Mouse (Mus musculus) liver, embryonic 14 days (tissue): ENCODE results near the gene Gm4491. TPM values are rescaled to one million over a fixed set of nuclear protein-coding genes. Genes with fewer than 3 reads are reported as not detected.

Experiments used
- polyA plus RNA-seq: library from polyadenylated mRNA; depleted of rRNA; stranded (reverse); fragments of >200 nt; gene quantifications from 2 replicates; pipeline ENCODE4 v1.2.3, GENCODE M21; 2012; rRNA removed

Gene Gm4491
- polyA plus RNA-seq: not detected in 2 replicates

DNA sequence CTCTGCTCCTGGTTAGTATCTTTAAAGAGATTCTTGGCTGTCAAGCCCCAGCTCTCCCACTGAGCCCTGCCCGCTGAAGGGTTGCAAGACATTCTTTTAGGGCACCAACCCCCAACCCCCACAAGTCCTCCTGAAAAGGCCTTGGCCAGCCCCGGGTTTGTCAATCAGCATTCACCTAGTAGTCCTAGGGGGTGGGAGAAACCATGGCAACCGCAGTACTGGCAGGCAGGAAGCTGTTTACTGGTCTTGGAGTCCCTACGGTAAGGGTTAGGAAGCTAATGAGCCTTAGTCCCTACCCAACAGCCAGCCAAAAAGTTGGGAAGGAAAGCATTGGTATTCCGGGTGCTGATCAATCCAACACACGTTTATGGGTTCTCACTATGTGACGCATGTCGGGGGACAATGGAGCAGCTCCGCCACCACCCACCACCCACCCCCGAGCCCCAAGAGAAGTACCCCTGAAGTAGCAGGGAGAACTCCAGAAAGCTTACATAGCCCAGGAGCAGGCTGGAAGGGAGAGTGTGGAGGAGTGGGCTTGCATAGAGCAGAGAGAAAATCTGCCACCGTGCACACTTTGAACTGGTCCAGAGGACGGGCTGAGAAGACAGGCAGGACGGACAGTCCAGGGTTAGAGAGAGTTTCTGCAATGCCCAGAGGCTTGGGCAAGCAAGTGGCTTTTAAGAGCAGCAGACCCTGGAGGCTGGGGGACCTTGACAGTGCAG, at the start of gene Gm4491:
TSS of gene Gm4491 (minus strand) at position 61 of the 722 bp plus-strand sequence.

DNA sequence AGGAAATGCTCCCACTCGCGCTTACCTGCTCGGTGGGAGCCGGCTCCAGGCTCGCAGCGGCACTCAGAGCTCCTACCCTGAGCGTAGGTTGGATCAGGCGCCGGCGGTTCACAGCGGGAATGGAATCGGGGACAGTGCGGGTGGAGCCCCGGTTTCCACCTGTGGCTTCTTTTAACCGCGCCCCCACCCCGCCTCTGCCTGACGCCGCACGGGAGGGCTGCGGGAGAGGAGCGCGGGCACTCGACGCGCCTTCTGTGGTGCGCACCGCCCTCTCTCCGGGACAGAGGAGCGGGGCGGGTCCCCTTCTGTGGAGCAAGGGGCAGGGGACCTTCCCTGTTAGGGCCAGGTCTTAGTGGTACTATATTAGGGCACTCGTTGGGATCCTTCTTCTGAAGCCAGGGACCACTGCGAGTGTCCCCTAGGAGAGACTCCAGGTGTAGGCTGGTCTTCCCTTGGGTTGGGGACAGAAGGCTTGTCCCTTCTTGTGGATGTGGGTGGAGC, 17.5 kb upstream of the Gm4491 start, which contains the start of gene Gjb6:
TSS of gene Gjb6 (minus strand) at position 451 of the 501 bp plus-strand sequence.

DNA sequence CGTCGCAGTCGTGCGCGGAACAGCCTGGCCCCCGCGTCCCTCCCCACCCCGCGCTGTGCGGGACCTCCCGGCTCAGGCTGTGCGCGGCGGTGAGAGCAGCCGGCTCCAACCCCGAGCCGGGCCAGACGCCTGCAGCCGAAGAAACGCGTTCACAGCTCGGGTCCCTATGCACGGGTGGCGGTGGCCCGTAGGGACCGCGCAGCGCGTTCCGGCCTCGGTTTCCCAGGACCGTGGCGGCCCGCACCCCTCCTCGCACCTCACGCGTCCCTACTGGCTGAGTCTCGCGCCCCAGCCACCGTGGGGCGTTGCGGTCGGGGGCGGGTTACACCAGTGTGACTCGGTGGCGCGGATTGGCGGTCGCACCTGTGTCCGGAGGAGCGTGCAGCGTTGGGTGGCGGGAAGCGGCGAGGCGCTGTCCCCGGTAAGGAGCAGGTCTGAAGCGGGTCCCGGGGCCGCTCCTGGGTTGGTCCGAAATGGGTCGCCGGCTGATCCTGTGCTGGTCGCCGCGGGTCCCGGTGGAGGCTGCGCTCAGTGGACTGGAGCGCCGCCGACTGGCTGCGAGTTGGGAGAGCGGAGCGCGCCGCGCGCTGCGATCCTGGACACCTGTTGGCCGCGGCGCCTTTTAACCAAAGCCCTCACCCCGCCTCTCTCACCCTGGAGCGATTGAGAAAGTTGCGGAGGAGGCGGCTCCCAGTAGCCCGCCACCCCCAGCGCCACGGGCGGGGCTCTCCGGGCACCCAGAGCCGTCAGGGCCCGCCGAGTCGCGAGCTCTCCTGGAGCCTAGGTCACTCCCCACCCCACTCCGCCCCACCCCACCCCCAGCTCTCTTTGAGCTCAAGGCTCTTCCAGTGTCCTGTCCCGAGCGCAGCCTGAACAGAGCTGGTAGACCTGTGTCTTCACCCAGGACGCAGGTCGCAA, 11.3 kb downstream of the Gm4491 start, which contains the start of gene Gjb2:
TSS of gene Gjb2 (minus strand) at position 597 of the 918 bp plus-strand sequence.

Other genes with a start within 250 kb of the Gm4491 start
- gene Zmym2, start 229.2 kb downstream of the Gm4491 start, polyA plus RNA-seq: 6.1 and 7.3 TPM in 2 replicates
- gene Gja3, start 57.8 kb downstream of the Gm4491 start, polyA plus RNA-seq: 0.06 TPM in 1 of 2 replicates, not detected in the other
- 3.9 and 4.7 TPM in 2 replicates for gene Gjb2, start 11.2 kb downstream of the Gm4491 start, polyA plus RNA-seq
- 0.02 TPM in 1 of 2 replicates, not detected in the other for gene Gjb6, start 17.7 kb upstream of the Gm4491 start, polyA plus RNA-seq